ENCODE assay signal across 8 mouse cellular contexts in genomic region chr12:12420423-12420822, GRCm38 (mm10).
DNase-seq lines count a peak whose midpoint lies in the region; ATAC-seq and TF ChIP-seq lines count a peak whose summit lies in the region.
"Had no signal": no experiment of that assay in that cellular context is flagged by ENCODE, and none has a peak within 500 bp of the region (broad histone marks: within the 10 kb centered on the region; RNA-seq: fewer than 3 reads in every experiment).

No protein-coding gene starts in this region.

- WGBS in lung, embryonic 15.5 days: 2% methylated on average over 2 of the region's 2 CpGs
- WGBS in forebrain, embryonic 11.5 days: 4% methylated on average over 2 of the region's 2 CpGs
- WGBS in hindbrain, postnatal 0 days: 3% methylated on average over 2 of the region's 2 CpGs
- WGBS in neural tube, embryonic 15.5 days: 8% methylated on average over 2 of the region's 2 CpGs

- H3K9ac ChIP-seq in lung, embryonic 15.5 days: no peak overlapping the region
- no peak overlapping the region for H3K9ac ChIP-seq in forebrain, embryonic 11.5 days (ENCODE audit: low read length)
- no peak overlapping the region for H3K9ac ChIP-seq in hindbrain, postnatal 0 days (replicated peaks; ENCODE audit: low read length)
- H3K9ac ChIP-seq in neural tube, embryonic 15.5 days (replicated peaks): no peak overlapping the region

- H3K9me3 ChIP-seq in lung, embryonic 15.5 days: no peaks in the 10 kb centered on the region
- H3K9me3 ChIP-seq in forebrain, embryonic 11.5 days (ENCODE audit: control insufficient read depth, low read length): no peaks in the 10 kb centered on the region
- H3K9me3 ChIP-seq in hindbrain, postnatal 0 days (ENCODE audit: low read length): no peaks in the 10 kb centered on the region
- H3K9me3 ChIP-seq in neural tube, embryonic 15.5 days (replicated peaks): no peaks in the 10 kb centered on the region

- no peaks in the 10 kb centered on the region for H3K36me3 ChIP-seq in lung, embryonic 15.5 days
- H3K36me3 ChIP-seq in forebrain, embryonic 11.5 days (ENCODE audit: control insufficient read depth, insufficient read depth, low read length): no peaks in the 10 kb centered on the region
- H3K36me3 ChIP-seq in hindbrain, postnatal 0 days (ENCODE audit: insufficient read depth, low read length): no peaks in the 10 kb centered on the region
- no peaks in the 10 kb centered on the region for H3K36me3 ChIP-seq in neural tube, embryonic 15.5 days

- H3K27ac ChIP-seq in lung, embryonic 15.5 days: no peak overlapping the region
- H3K27ac ChIP-seq in forebrain, embryonic 11.5 days (ENCODE audit: low read depth, low read length): no peak overlapping the region
- no peak overlapping the region for H3K27ac ChIP-seq in hindbrain, postnatal 0 days
- H3K27ac ChIP-seq in neural tube, embryonic 15.5 days (replicated peaks): no peak overlapping the region
- no peak overlapping the region for H3K27ac ChIP-seq in left cerebral cortex, adult 2 months
- H3K27ac ChIP-seq: kidney, postnatal 0 days had no signal

- H3K4me2 ChIP-seq in lung, embryonic 15.5 days: 0 out of 2 replicates have a peak overlapping the region, but pooled peaks have one; percentile 69
- no peak overlapping the region for H3K4me2 ChIP-seq in forebrain, embryonic 11.5 days (ENCODE audit: low read depth, low read length, severe bottlenecking)
- peak overlapping the region; percentile 68; the same call in 1 of the 2 replicates for H3K4me2 ChIP-seq in hindbrain, postnatal 0 days (ENCODE audit: low read depth, low read length)
- peak overlapping the region; percentile 70 for H3K4me2 ChIP-seq in neural tube, embryonic 15.5 days

- intact Hi-C loops in left cerebral cortex, adult 2 months (cut with DNase I): loop anchor here (2.0 kb wide), 1 partner anchor 202 kb away; no protein-coding TSS in a partner anchor

- no peak for ATAC-seq in lung, embryonic 15.5 days (ENCODE audit: borderline replicate concordance, extremely low read depth, low FRiP score, low TSS enrichment)
- ATAC-seq in forebrain, embryonic 11.5 days (replicated peaks; ENCODE audit: low FRiP score): peak; percentile 40
- peak; percentile 30; the same call in 1 of the 2 replicates for ATAC-seq in hindbrain, postnatal 0 days
- peak; percentile 16; the same call in 1 of the 2 replicates for ATAC-seq in neural tube, embryonic 15.5 days (ENCODE audit: low FRiP score)
- ATAC-seq in CD4-positive, CD25-positive, alpha-beta regulatory T cell, adult 4 months: no peak

- no peak for DNase-seq in lung, postnatal 25 days (ENCODE audit: low spot score)
- DNase-seq in forebrain, embryonic 11.5 days (ENCODE audit: low spot score): no peak
- DNase-seq in hindbrain, postnatal 0 days (ENCODE audit: low spot score): no peak
- DNase-seq in left cerebral cortex, adult 2 months (ENCODE audit: extremely low spot score in 1 of 2, low spot score in 2 of 2): no peak

- no peak overlapping the region for H3K4me3 ChIP-seq in lung, embryonic 15.5 days
- H3K4me3 ChIP-seq in forebrain, embryonic 11.5 days (ENCODE audit: low read depth, low read length): no peak overlapping the region
- no peak overlapping the region for H3K4me3 ChIP-seq in hindbrain, postnatal 0 days (ENCODE audit: low read length)
- H3K4me3 ChIP-seq in neural tube, embryonic 15.5 days (replicated peaks): no peak overlapping the region
- H3K4me3 ChIP-seq in left cerebral cortex, adult 2 months: no peak overlapping the region

- no peaks in the 10 kb centered on the region for H3K27me3 ChIP-seq in lung, embryonic 15.5 days
- no peaks in the 10 kb centered on the region for H3K27me3 ChIP-seq in forebrain, embryonic 11.5 days (ENCODE audit: control insufficient read depth, insufficient read depth, low read length)
- no peaks in the 10 kb centered on the region for H3K27me3 ChIP-seq in hindbrain, postnatal 0 days (ENCODE audit: insufficient read depth, low read length)
- H3K27me3 ChIP-seq in neural tube, embryonic 15.5 days (replicated peaks): no peaks in the 10 kb centered on the region

- H3K4me1 ChIP-seq in lung, embryonic 15.5 days: peaks cover 15% of the 10 kb centered on the region; the same call in 1 of the 2 replicates
- H3K4me1 ChIP-seq in forebrain, embryonic 11.5 days (replicated peaks; ENCODE audit: control insufficient read depth, insufficient read depth, low read length): 0 out of 2 replicates have a peak, but pooled peaks cover 2% of the 10 kb centered on the region
- H3K4me1 ChIP-seq in hindbrain, postnatal 0 days (ENCODE audit: insufficient read depth, low read length): peaks cover 5% of the 10 kb centered on the region; the same call in 1 of the 2 replicates
- H3K4me1 ChIP-seq in neural tube, embryonic 15.5 days: peaks cover 8% of the 10 kb centered on the region

- no peak for TF ChIP-seq CTCF in hindbrain, postnatal 0 days (IDR thresholded peaks at IDR 0.05; ENCODE audit: low read depth)
- no peak for TF ChIP-seq CTCF in left cerebral cortex, adult 2 months (IDR thresholded peaks at IDR 0.05)

Comparison
In these comparisons a context has a peak if more than half of its experiments do, and no peak if none do; other contexts are left out.
1. ATAC-seq: peak in forebrain, embryonic 11.5 days (single experiment), hindbrain, postnatal 0 days (single experiment) and neural tube, embryonic 15.5 days (single experiment); none in lung, embryonic 15.5 days (single experiment) and CD4-positive, CD25-positive, alpha-beta regulatory T cell, adult 4 months (single experiment).